Mouse (Mus musculus) heart, embryonic 12.5 days (tissue): Measurements from ENCODE around the gene Gm17428. TPM values are rescaled to one million over a fixed set of nuclear protein-coding genes. Genes with fewer than 3 reads are reported as not detected.
"Not testable (repeated sequence)": the region's sequence is repeated elsewhere in the genome, so short reads cannot be mapped to it uniquely, and the experiment has no call there.

Source experiments
- ATAC-seq: fragments of 200-750 bp; cut with Nextera tagmentation; 2 replicates; pipeline ENCODE4 v1.8.0; 2017; ENCODE audit warnings: moderate TSS enrichment, moderate library complexity; ENCODE audit not compliant: insufficient number of reproducible peaks, low FRiP score
- H3K27ac ChIP-seq: fragments of 300-500 bp; sonication (generic); 2 replicates; pipeline ENCODE4 v1.5.1; 2016; ENCODE audit warnings: mild to moderate bottlenecking, moderate library complexity; ENCODE audit not compliant: poor library complexity, severe bottlenecking
- H3K27me3 ChIP-seq: fragments of 300-500 bp; sonication (generic); replicated peaks from 2 replicates; pipeline ENCODE4 v1.6.1; 2016; ENCODE audit warnings: mild to moderate bottlenecking, moderate library complexity
- H3K36me3 ChIP-seq: fragments of 300-500 bp; sonication (generic); 2 replicates; pipeline ENCODE4 v1.6.1; 2016; ENCODE audit warnings: mild to moderate bottlenecking, moderate library complexity
- H3K4me1 ChIP-seq: fragments of 300-500 bp; sonication (generic); replicated peaks from 2 replicates; pipeline ENCODE4 v1.6.1; 2016; ENCODE audit warnings: mild to moderate bottlenecking
- H3K4me2 ChIP-seq: fragments of 300-500 bp; sonication (generic); 2 replicates; pipeline ENCODE4 v1.6.1; 2016; ENCODE audit warnings: mild to moderate bottlenecking, moderate library complexity
- H3K4me3 ChIP-seq: fragments of 300-500 bp; sonication (generic); 2 replicates; pipeline ENCODE4 v1.5.1; 2016; ENCODE audit warnings: mild to moderate bottlenecking
- H3K9ac ChIP-seq: fragments of 300-500 bp; sonication (generic); 2 replicates; pipeline ENCODE4 v1.6.1; 2016; ENCODE audit warnings: mild to moderate bottlenecking, moderate library complexity
- H3K9me3 ChIP-seq: fragments of 300-500 bp; sonication (generic); replicated peaks from 2 replicates; pipeline ENCODE4 v1.6.1; 2016; ENCODE audit warnings: mild to moderate bottlenecking, moderate library complexity
- WGBS: fragments of 180-500 bp; shearing (Covaris S2); methylation state at CpG from one replicate; pipeline ENCODE4 v1.1.7; 2016; 5-methylcytosine and 5-hydroxymethylcytosine counted together
- polyA plus RNA-seq: library from polyadenylated mRNA; unstranded; fragments of >200 nt; fragmentation: Nextera tagmentation; extraction: Ambion mirVana; gene quantifications from 2 replicates; pipeline ENCODE4 v1.2.1, GENCODE M21; 2016

Gm17428 gene
- polyA plus RNA-seq, 1 experiment from 2014 or later: not detected

- no peak for ATAC-seq
- peaks cover 40% of the 10 kb centered on the region for H3K36me3 ChIP-seq
- H3K4me1 ChIP-seq: peaks cover 12% of the 10 kb centered on the region
- H3K9ac ChIP-seq: no peak overlapping the region
- H3K9me3 ChIP-seq: no peaks in the 10 kb centered on the region
- 39% methylated on average over 12 of the region's 12 CpGs for WGBS
- H3K4me2 ChIP-seq: no peak overlapping the region
- no peak overlapping the region for H3K4me3 ChIP-seq
- peaks cover 10% of the 10 kb centered on the region; the same call in 1 of the 2 replicates for H3K27me3 ChIP-seq
- H3K27ac ChIP-seq: peak overlapping the region; percentile 62
These were observed 37.1 kb upstream of the Gm17428 start for GRCm38 (mm10) chr14:54939434-54940175.

GRCm38 (mm10) chr14:54940176-54940530, 36.6 kb upstream of the Gm17428 start:
- no peak for ATAC-seq
- Histone ChIP-seq H3K9ac (no peak overlapping the region), H3K4me2 (no peak overlapping the region), H3K36me3 (peaks cover 43% of the 10 kb centered on the region), H3K27me3 (peaks cover 7% of the 10 kb centered on the region; the same call in 1 of the 2 replicates), H3K4me3 (no peak overlapping the region), H3K27ac (peak overlapping the region; percentile 62), H3K4me1 (peaks cover 12% of the 10 kb centered on the region), H3K9me3 (no peaks in the 10 kb centered on the region)
- WGBS: 53% methylated on average over 3 of the region's 3 CpGs

- Histone ChIP-seq H3K27me3 (0 out of 2 replicates have a peak, but pooled peaks cover 3% of the 10 kb centered on the region), H3K4me1 (peaks cover 11% of the 10 kb centered on the region), H3K9me3 (no peaks in the 10 kb centered on the region), H3K4me2 (no peak overlapping the region), H3K27ac (peak overlapping the region; percentile 27; the same call in 1 of the 2 replicates), H3K4me3 (no peak overlapping the region), H3K36me3 (peaks cover 55% of the 10 kb centered on the region), H3K9ac (0 out of 2 replicates have a peak overlapping the region, but pooled peaks have one; percentile 25)
- WGBS: 56% methylated on average over 13 of the region's 13 CpGs
- ATAC-seq: no peak
These were observed 35.4 kb upstream of the Gm17428 start for GRCm38 (mm10) chr14:54941024-54941978.

GRCm38 (mm10) chr14:54942479-54942878, 34.3 kb upstream of the Gm17428 start:
- 76% methylated on average over 8 of the region's 8 CpGs for WGBS

GRCm38 (mm10) chr14:54943971-54944370, 32.8 kb upstream of the Gm17428 start:
- no peak for ATAC-seq
- Histone ChIP-seq H3K36me3 (peaks cover 81% of the 10 kb centered on the region), H3K27ac (no peak overlapping the region; the same call in 1 of the 2 replicates), H3K4me2 (no peak overlapping the region), H3K27me3 (no peaks in the 10 kb centered on the region), H3K4me3 (no peak overlapping the region), H3K9ac (no peak overlapping the region), H3K9me3 (no peaks in the 10 kb centered on the region), H3K4me1 (peaks cover 26% of the 10 kb centered on the region)
- 86% methylated on average over 7 of the region's 7 CpGs for WGBS

More at GRCm38 (mm10) chr14:54942479-54942878, 34.3 kb upstream of the Gm17428 start:
- H3K4me2 ChIP-seq: no peak overlapping the region
- peaks cover 15% of the 10 kb centered on the region for H3K4me1 ChIP-seq
- H3K9me3 ChIP-seq: no peaks in the 10 kb centered on the region
- H3K36me3 ChIP-seq: peaks cover 66% of the 10 kb centered on the region
- no peak overlapping the region for H3K9ac ChIP-seq
- ATAC-seq: no peak
- no peak overlapping the region for H3K4me3 ChIP-seq
- no peak overlapping the region for H3K27ac ChIP-seq
- 0 out of 2 replicates have a peak, but pooled peaks cover 3% of the 10 kb centered on the region for H3K27me3 ChIP-seq

GRCm38 (mm10) chr14:54944939-54945338, 31.8 kb upstream of the Gm17428 start:
- Histone ChIP-seq H3K27me3 (peaks cover 6% of the 10 kb centered on the region), H3K4me3 (no peak overlapping the region), H3K9ac (no peak overlapping the region), H3K4me2 (no peak overlapping the region), H3K4me1 (peaks cover 35% of the 10 kb centered on the region), H3K36me3 (peaks cover 90% of the 10 kb centered on the region), H3K9me3 (no peaks in the 10 kb centered on the region), H3K27ac (no peak overlapping the region)
- no peak for ATAC-seq
- 45% methylated on average over 2 of the region's 2 CpGs for WGBS

- peak overlapping the region; percentile 18; the same call in 1 of the 2 replicates for H3K27ac ChIP-seq
These were observed 30.6 kb upstream of the Gm17428 start for GRCm38 (mm10) chr14:54945975-54946704.

GRCm38 (mm10) chr14:54947008-54947407, 29.7 kb upstream of the Gm17428 start:
- WGBS: 82% methylated on average over 11 of the region's 11 CpGs
- H3K4me3 ChIP-seq, H3K27me3 ChIP-seq, H3K4me2 ChIP-seq, ATAC-seq, H3K9me3 ChIP-seq: not testable (repeated sequence)
- Histone ChIP-seq H3K4me1 (peaks cover 33% of the 10 kb centered on the region), H3K36me3 (peaks cover 96% of the 10 kb centered on the region), H3K9ac (peak overlapping the region; percentile 45; the same call in 1 of the 2 replicates), H3K27ac (0 out of 2 replicates have a peak overlapping the region, but pooled peaks have one; percentile 13)

More at GRCm38 (mm10) chr14:54945975-54946704, 30.6 kb upstream of the Gm17428 start:
- Histone ChIP-seq H3K4me3 (no peak overlapping the region), H3K9me3 (no peaks in the 10 kb centered on the region), H3K9ac (no peak overlapping the region), H3K4me2 (no peak overlapping the region), H3K27me3 (peaks cover 8% of the 10 kb centered on the region), H3K36me3 (peaks cover 96% of the 10 kb centered on the region), H3K4me1 (peaks cover 37% of the 10 kb centered on the region)
- 42% methylated on average over 19 of the region's 19 CpGs for WGBS
- ATAC-seq: no peak

- 74% methylated on average over 9 of the region's 9 CpGs for WGBS
- no peak for ATAC-seq
- Histone ChIP-seq H3K4me3 (no peak overlapping the region), H3K4me2 (no peak overlapping the region), H3K27me3 (peaks cover 8% of the 10 kb centered on the region), H3K27ac (peak overlapping the region; percentile 57; the same call in 1 of the 2 replicates), H3K36me3 (peaks cover 96% of the 10 kb centered on the region), H3K4me1 (peaks cover 33% of the 10 kb centered on the region), H3K9ac (0 out of 2 replicates have a peak overlapping the region, but pooled peaks have one; percentile 16), H3K9me3 (no peaks in the 10 kb centered on the region)
These were observed 28.0 kb upstream of the Gm17428 start for GRCm38 (mm10) chr14:54948781-54949180.

GRCm38 (mm10) chr14:54950493-54950892, 26.2 kb upstream of the Gm17428 start:
- peak overlapping the region; percentile 8; the same call in 1 of the 2 replicates for H3K27ac ChIP-seq
- H3K4me1 ChIP-seq: peaks cover 33% of the 10 kb centered on the region
- H3K4me3 ChIP-seq: no peak overlapping the region
- 49% methylated on average over 12 of the region's 12 CpGs for WGBS
- H3K9me3 ChIP-seq: no peaks in the 10 kb centered on the region
- H3K4me2 ChIP-seq: no peak overlapping the region
- H3K9ac ChIP-seq: no peak overlapping the region
- peaks cover 8% of the 10 kb centered on the region for H3K27me3 ChIP-seq
- peaks cover 91% of the 10 kb centered on the region for H3K36me3 ChIP-seq
- 0 out of 2 replicates have a peak, but pooled peaks have one; percentile 5 for ATAC-seq
